Mouse (Mus musculus): ENCODE measurements around the gene Dennd5b.

- TF ChIP-seq GABPA (IDR thresholded peaks at IDR 0.05; ENCODE audit: low read depth, low read length) (no peak), ZNF384 (IDR thresholded peaks at IDR 0.05; ENCODE audit: low read depth, low read length) (peak; percentile 61), CTCF (IDR thresholded peaks at IDR 0.05 in 2 of 3, conservative IDR thresholded peaks at IDR 0.05 in 1 of 3; ENCODE audit: control insufficient read depth in 1 of 3, insufficient read depth in 1 of 3, low read depth in 2 of 3, low read length in 3 of 3, poor library complexity in 1 of 3, severe bottlenecking in 1 of 3) (no peak), POLR2A (IDR thresholded peaks at IDR 0.05; ENCODE audit: control insufficient read depth in 1 of 2, insufficient read depth in 1 of 2, low read depth in 1 of 2, low read length in 2 of 2, poor library complexity in 1 of 2) (no peak), MAX (IDR thresholded peaks at IDR 0.05; ENCODE audit: low read length) (no peak), MXI1 (IDR thresholded peaks at IDR 0.05; ENCODE audit: low read depth, low read length) (no peak), HCFC1 (IDR thresholded peaks at IDR 0.05; ENCODE audit: low read depth, low read length) (no peak), TAL1 (IDR thresholded peaks at IDR 0.05; ENCODE audit: low read length) (no peak), EP300 (IDR thresholded peaks at IDR 0.05; ENCODE audit: low read depth in 1 of 2, low read length in 2 of 2) (peak; percentile 24 to 40; a peak in 1 of 4 replicates), ZMIZ1 (IDR thresholded peaks at IDR 0.05; ENCODE audit: low read depth, low read length) (no peak)
Observed at GRCm38 (mm10) chr6:149098993-149099392, 2.5 kb downstream of the Dennd5b start.

All from MEL (cell line).